12 mouse cellular contexts compared by ENCODE assay signal in the genomic region with DNA sequence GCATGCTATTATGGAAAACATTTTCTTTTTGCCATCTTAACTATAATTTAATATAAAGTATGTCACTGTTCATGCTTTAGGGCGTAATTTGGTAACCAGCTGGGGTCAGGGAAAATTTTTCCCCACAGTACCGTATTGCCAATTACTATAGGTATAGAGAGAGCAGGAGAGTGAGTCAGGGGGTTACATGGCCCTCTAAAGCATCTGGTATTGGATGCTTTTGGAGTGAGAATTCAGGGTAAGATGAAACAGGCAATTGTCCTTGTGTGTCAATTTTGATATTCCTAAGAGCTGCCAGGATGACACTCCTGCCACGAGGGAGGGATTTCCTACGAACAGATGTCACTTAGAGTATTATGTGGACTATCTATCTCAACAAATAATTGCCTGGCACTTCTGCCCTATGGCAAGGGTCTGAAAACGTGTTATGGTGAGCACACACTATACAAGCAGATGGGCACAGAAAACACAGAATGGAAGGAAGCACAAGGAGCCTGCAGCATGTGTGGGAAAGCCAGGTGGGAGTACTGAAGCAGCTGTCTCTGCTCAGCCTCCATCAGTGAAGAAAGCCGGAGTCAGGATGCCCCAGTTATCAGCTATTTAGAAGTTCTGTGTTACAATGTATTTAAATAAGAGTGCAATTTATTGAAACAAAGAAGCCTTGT. TPM values are rescaled to one million over a fixed set of nuclear protein-coding genes. Genes with fewer than 3 reads are reported as not detected.
A peak's percentile ranks its signal among the peaks of the same experiment; 100 is the strongest.
DNase-seq lines count a peak whose midpoint lies in the region; ATAC-seq lines count a peak whose summit lies in the region.
"Had no signal": no experiment of that assay in that cellular context is flagged by ENCODE, and none has a peak within 500 bp of the region (broad histone marks: within the 10 kb centered on the region; RNA-seq: fewer than 3 reads in every experiment).

No protein-coding gene starts in this region.

- H3K36me3 ChIP-seq in heart, embryonic 12.5 days: no peaks in the 10 kb centered on the region
- H3K36me3 ChIP-seq in liver, embryonic 12.5 days: no peaks in the 10 kb centered on the region
- H3K36me3 ChIP-seq: liver, embryonic 15.5 days had no signal

- H3K27ac ChIP-seq in heart, embryonic 12.5 days (ENCODE audit: poor library complexity, severe bottlenecking): peak overlapping the region; percentile 51
- H3K27ac ChIP-seq in liver, embryonic 12.5 days: no peak overlapping the region
- H3K27ac ChIP-seq: liver, embryonic 15.5 days; stomach, postnatal 0 days had no signal

- no peak overlapping the region for H3K4me2 ChIP-seq in heart, embryonic 12.5 days
- no peak overlapping the region for H3K4me2 ChIP-seq in liver, embryonic 12.5 days
- H3K4me2 ChIP-seq: liver, embryonic 15.5 days had no signal

- H3K4me3 ChIP-seq in heart, embryonic 12.5 days: no peak overlapping the region
- H3K4me3 ChIP-seq in liver, embryonic 12.5 days: no peak overlapping the region
- H3K4me3 ChIP-seq: liver, embryonic 15.5 days; megakaryocyte, embryonic 14.5 days had no signal

- H3K4me1 ChIP-seq in heart, embryonic 12.5 days (replicated peaks): no peaks in the 10 kb centered on the region
- H3K4me1 ChIP-seq in liver, embryonic 12.5 days: no peaks in the 10 kb centered on the region
- H3K4me1 ChIP-seq: liver, embryonic 15.5 days had no signal

- intact Hi-C loops in heart, postnatal 25 days (cut with DNase I): no loop called here
- intact Hi-C loops in left cerebral cortex, postnatal 4 days (cut with DNase I): no loop called here

- no peaks in the 10 kb centered on the region for H3K9me3 ChIP-seq in heart, embryonic 12.5 days (replicated peaks)
- H3K9me3 ChIP-seq in liver, embryonic 12.5 days (replicated peaks): no peaks in the 10 kb centered on the region
- H3K9me3 ChIP-seq: liver, embryonic 15.5 days had no signal

- no peak for DNase-seq in heart, postnatal 25 days (ENCODE audit: low spot score)
- DNase-seq in testis, postnatal 14 days (ENCODE audit: low spot score): peak; percentile 52
- DNase-seq in testis, postnatal 10 days (ENCODE audit: low spot score): no peak
- DNase-seq in left cerebral cortex, postnatal 4 days: peak; percentile 10
- DNase-seq in adrenal gland, adult 2 months: no peak
- no peak for DNase-seq in spleen, postnatal 4 days (ENCODE audit: low spot score in 2 of 2)

- 67% methylated on average over 6 of the region's 6 CpGs for WGBS in heart, embryonic 12.5 days
- 66% methylated on average over 6 of the region's 6 CpGs for WGBS in liver, embryonic 12.5 days (ENCODE audit: insufficient replicate concordance)

- H3K9ac ChIP-seq in heart, embryonic 12.5 days: no peak overlapping the region
- H3K9ac ChIP-seq in liver, embryonic 12.5 days: no peak overlapping the region
- H3K9ac ChIP-seq: liver, embryonic 15.5 days had no signal

- no peak for ATAC-seq in heart, embryonic 12.5 days (ENCODE audit: insufficient number of reproducible peaks, low FRiP score)
- no peak for ATAC-seq in liver, embryonic 12.5 days
- ATAC-seq: CD4-positive, CD25-positive, alpha-beta regulatory T cell, adult 4 months had no signal

- no peaks in the 10 kb centered on the region for H3K27me3 ChIP-seq in heart, embryonic 12.5 days (replicated peaks)
- no peaks in the 10 kb centered on the region for H3K27me3 ChIP-seq in liver, embryonic 12.5 days (replicated peaks)
- H3K27me3 ChIP-seq: liver, embryonic 15.5 days; megakaryocyte, embryonic 14.5 days had no signal

RNA-seq across cellular contexts. Expression of a gene that starts 58.7 kb away (rescaled TPM):
- 0.24 and 0.26 TPM in 2 replicates for polyA plus RNA-seq in heart, embryonic 12.5 days (2016; fragmentation: Nextera tagmentation; extraction: Ambion mirVana)
- total RNA-seq in heart, postnatal 25 days (2021): under 1 TPM; 0.44 to 0.75 TPM
- under 1 TPM; 0.20 to 0.30 TPM for total RNA-seq in left cerebral cortex, postnatal 4 days (2021)
- under 1 TPM; 0.23 to 0.48 TPM for total RNA-seq in adrenal gland, adult 2 months (2021)
- polyA plus RNA-seq in adrenal gland, adult 2 months (2012; rRNA removed): 0.07 TPM in 1 of 2 replicates, not detected in the other
- 2.9 and 3.7 TPM in 2 replicates for polyA plus RNA-seq in liver, embryonic 12.5 days (2016; fragmentation: Nextera tagmentation; extraction: Ambion mirVana)

Comparison
In these comparisons a context has a peak if more than half of its experiments do, and no peak if none do; other contexts are left out.
1. DNase-seq: peak in testis, postnatal 14 days (single experiment) and left cerebral cortex, postnatal 4 days (single experiment); none in heart, postnatal 25 days (single experiment), testis, postnatal 10 days (single experiment), adrenal gland, adult 2 months (single experiment) and spleen, postnatal 4 days (0 of 2).